Mouse (Mus musculus) embryo, embryonic 11.5 days (tissue): ENCODE data around the gene Praf2.
"Not testable (repeated sequence)": the region's sequence is repeated elsewhere in the genome, so short reads cannot be mapped to it uniquely, and the experiment has no call there.

Source experiments
- DNase-seq: peaks from one replicate; pipeline ENCODE4 v3.0.0-alpha.2; 2012; ENCODE audit warnings: low read depth, low spot score

The Praf2 gene

GRCm38 (mm10) chrX:7739336-7740081, 11.3 kb downstream of the Praf2 start:
- DNase-seq, result no peak

- DNase-seq, result no peak
These were observed 12.0 kb downstream of the Praf2 start for GRCm38 (mm10) chrX:7740082-7740819.

- no peak for DNase-seq
These were observed 12.9 kb downstream of the Praf2 start for GRCm38 (mm10) chrX:7741103-7741502.

- DNase-seq, result no peak
These were observed 15.2 kb downstream of the Praf2 start for GRCm38 (mm10) chrX:7743470-7743869.

GRCm38 (mm10) chrX:7744940-7745339, 16.7 kb downstream of the Praf2 start:
- DNase-seq, result no peak

- no peak for DNase-seq
These were observed 17.2 kb downstream of the Praf2 start for GRCm38 (mm10) chrX:7745429-7745828.

GRCm38 (mm10) chrX:7750432-7751116, 22.3 kb downstream of the Praf2 start, which contains the start of gene Ccdc120:
Ccdc120 (minus strand) TSS chrX:7750905.
- peak; percentile 65 for DNase-seq

- DNase-seq, result not testable (repeated sequence)
These were observed 25.4 kb downstream of the Praf2 start for GRCm38 (mm10) chrX:7753627-7754026.

GRCm38 (mm10) chrX:7762137-7762920, 34.1 kb downstream of the Praf2 start, which contains the start of gene Tfe3:
Tfe3 (plus strand) TSS chrX:7762560.
- peak; percentile 82 for DNase-seq

- DNase-seq, result no peak
These were observed 34.6 kb downstream of the Praf2 start for GRCm38 (mm10) chrX:7762921-7763197.

- DNase-seq, result no peak
These were observed 35.6 kb downstream of the Praf2 start for GRCm38 (mm10) chrX:7763631-7764393.

GRCm38 (mm10) chrX:7764657-7765280, 36.5 kb downstream of the Praf2 start:
- DNase-seq, result no peak

- no peak for DNase-seq
These were observed 37.0 kb downstream of the Praf2 start for GRCm38 (mm10) chrX:7765281-7765670.

GRCm38 (mm10) chrX:7765764-7766163, 37.5 kb downstream of the Praf2 start:
- DNase-seq, result no peak

- DNase-seq, result no peak
These were observed 41.2 kb downstream of the Praf2 start for GRCm38 (mm10) chrX:7769302-7770017.

GRCm38 (mm10) chrX:7772766-7773165, 44.5 kb downstream of the Praf2 start:
- no peak for DNase-seq

- no peak for DNase-seq
These were observed 47.4 kb downstream of the Praf2 start for GRCm38 (mm10) chrX:7775501-7776205.

- no peak for DNase-seq
These were observed 48.3 kb downstream of the Praf2 start for GRCm38 (mm10) chrX:7776329-7777082.
